Mouse (Mus musculus): Measurements from ENCODE around the gene Slc16a3.

The Slc16a3 gene

DNA sequence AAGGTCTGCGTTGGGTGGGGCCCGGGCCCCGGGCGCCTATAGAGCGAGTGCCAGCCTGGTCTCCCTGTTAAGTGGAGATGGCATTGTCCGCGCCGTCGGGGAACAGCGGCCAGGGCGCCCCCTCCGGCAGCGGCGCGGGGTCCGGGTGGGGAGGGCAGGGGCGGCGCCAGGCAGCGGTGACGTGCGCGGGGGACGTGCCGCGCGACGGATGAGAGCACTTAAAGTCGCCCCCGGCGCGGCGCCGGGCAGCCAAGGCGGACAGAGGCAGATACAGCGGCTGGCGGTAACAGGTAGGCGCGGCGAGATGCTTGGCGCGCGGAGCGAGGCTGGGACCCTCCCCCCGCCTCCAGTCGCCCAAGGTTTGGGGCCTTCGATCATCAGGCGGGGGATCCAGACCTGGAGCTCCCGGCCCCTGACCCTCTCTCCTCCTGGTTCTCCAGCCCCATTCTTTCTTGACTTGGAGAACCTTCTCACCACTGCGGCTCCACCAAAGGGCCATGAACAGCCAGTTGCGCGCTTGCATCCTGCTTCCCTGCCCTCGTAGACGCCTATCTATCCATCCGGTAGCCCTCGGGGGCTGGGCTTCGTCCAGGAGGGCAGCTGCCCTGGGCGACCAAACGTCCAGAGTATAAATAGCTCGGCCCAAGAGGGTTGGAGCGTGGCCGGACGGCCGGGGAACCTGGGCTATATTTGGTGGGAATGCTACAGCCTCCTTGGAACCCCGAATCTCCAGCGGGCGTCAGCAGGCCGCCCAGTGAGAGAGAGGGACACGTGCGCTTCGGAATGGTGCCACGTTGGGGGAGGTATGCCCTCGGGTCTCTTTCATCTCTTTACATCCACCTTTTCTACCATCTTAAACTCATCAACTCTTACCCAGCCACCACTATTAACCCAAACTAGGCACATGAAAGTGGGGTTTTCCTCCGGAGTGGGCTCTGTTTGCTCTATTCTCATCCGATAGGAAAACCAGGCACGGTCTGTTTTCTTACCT, 876 bp downstream of the Slc16a3 start:
- peak; percentile 58 for DNase-seq (ENCODE audit: low spot score)

DNA sequence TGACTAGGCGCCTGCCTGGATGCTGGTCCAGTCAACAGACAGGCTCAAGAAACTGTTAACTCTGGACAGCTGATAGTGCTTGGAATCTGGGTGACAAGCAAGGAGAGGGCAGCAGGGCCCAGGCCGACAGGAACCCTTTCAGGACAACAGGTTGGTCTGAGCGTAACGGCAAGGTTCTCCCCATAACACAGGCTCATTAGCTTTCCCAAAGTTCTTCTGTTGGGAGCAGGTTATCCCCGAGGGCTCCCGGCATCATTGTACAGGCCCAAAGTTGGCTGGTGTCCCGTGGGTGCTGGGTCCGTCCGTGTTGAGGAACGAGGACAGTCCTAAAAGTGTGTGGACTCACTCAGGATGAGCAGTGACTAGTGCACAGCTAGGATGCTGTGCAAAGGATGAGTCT, 1.6 kb downstream of the Slc16a3 start:
- DNase-seq (ENCODE audit: low spot score), result no peak

DNA sequence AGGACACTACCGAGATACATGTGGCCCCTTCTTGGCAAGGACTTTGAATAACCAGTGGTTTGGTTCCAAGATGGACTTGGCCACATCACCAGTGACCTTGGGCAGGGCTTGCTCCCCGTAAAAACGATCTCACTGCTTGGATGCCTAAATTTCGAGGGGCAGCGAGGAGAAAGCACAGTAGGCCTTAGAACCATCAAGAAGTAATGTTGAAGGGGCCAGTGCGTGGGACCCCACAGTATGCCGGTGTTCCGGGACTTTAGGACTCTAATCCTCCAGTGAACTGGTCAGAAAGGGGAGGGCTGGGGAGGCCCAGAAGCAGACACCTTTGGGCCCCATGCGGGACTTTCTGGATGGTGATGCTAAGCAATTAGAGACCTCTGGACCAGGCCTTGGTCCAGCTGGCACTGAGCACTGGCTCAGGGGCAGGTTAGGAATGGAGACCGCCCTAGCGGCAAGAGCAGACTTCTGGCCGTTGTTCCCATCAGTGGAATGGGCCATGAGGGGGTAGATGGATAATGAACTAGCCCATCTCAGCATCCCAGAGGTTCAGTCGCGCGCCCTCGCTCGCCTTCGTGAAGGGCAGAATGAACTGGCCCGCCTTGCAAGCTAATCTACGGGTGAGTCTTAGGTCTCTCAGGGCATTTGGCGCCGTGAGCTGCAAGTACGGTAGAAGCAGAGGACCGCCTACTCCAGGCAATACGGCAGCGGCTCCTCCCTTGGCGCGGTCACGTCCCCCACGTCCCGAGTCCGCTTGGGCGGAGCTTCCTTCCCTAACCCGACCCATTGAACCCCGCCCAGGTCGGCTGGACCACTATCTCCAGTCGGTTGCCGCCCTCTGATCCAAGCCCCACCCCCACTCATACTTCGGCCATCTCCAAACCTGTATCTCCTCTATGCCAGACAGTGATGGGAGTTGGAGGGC, 2.3 kb downstream of the Slc16a3 start:
- DNase-seq (ENCODE audit: low spot score), result peak; percentile 97

DNA sequence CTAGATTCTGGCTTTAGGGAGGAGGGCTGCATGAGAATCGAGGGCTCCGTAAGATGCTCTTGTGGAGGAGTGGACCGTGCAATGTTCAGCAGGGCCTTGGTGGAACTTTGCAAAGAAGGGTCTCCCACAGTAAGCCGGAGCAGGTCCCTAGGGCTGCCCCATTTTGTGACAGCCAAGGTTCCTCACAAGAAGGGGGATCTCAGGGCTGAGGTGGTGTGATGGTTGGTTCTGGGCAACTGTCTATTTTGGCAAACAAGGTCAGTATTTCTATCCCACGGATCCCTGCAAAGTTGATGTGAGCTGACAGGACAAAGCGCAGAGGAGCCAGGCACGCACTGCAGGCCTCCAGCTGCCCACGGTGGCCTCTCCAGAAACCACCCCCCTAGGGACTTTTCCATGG, 3.0 kb downstream of the Slc16a3 start:
- no peak for DNase-seq (ENCODE audit: low spot score)

DNA sequence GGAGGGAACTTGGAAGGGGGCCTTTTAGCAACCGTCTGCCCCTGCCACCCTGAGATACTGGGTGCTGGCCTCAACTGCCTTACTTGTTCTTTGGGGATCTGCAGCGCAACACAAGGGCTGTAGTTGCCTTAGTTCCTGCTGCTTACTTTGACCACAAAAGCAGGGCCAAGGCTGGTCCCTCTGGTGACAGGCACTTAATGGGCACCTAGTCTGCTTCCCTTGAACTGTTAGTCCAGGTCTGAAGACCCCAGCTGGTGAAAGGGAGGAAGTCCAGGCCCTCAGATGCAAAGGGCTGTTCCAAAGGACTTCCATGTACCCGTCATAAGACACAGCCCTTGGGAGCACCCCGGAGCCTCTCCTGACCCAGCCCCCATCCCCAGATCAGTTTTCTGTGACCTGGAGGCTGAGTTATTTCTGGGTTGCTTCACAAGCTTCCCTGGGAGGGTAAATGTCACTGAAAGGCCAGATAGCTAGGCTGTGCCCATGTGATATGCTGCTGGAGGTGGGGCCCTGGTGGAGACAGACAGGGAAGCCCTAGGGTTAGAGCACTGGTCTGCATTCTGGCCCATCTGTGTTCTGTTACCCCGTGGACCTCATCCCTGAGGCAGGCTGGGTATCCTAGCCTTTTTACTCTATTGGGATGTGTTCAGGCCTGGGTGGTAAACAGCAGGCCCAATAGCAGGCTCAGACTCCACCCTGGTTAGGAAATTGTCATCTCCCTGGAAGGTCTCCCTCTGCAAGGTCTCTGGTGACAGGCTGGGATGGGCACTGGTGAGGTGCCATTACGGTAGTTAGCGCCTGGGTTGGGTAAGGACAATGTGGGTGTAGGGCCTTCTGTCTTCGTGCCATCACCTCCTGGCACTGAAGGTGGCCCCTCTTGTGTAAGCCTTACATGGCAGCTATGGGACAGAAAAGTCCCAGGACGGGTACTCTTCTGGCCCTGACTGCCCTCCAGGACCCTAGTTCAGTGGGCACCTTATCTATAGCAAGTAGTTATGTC, 3.8 kb downstream of the Slc16a3 start:
- no peak for DNase-seq (ENCODE audit: low spot score)

DNA sequence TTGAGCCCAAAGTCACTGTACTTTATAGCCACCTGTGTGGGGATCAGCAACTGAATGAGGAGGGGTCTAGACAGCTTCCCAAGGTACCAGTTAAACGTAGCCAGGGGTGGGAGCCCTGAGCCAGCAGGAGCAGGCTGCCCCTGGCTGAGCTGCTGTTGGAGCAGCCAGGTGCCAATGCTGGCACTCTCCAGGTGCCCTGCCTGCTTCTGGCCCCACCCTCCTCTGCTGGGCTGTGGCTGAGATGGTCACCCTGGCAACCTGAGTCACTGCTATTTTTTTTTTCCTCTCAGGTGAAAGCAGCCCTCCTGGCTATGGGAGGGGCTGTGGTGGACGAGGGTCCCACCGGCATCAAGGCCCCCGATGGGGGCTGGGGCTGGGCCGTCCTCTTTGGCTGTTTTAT, 6.7 kb downstream of the Slc16a3 start:
- DNase-seq (ENCODE audit: low spot score), result no peak

DNA sequence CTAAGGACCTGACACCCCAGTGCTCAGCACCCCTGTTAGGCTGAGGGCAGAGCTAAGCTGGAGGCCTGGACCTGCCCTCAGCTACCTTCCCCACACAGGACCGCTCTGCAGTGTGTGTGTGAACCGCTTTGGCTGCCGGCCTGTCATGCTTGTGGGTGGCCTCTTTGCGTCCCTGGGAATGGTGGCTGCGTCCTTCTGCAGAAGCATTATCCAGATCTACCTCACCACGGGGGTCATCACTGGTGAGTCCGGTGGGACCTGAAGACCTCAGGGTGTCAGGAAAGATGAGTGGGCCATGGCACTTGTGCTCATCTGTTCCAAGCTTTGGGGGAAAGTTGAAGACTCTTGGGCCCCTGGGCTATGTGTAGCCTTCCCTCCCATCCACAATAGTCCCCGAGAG, 7.4 kb downstream of the Slc16a3 start:
- DNase-seq (ENCODE audit: low spot score), result no peak

DNA sequence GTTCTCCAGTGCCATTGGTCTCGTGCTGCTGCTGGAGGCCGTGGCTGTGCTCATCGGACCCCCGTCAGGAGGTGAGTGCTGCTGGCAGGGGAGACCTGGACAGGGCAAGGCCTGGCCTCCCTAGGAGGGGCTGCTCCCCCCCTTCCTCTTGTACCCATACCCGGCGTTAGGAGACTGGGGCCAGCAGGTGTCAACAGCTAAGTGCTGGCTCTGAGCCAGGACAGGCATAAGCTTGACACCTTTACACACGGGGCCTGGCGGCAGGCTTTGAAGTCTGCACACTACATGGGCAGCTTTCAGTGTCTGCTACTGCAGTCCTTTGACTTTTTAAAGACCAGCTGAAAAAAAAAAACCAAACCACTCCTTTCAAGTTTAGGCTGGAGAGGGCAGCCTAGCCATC, 8.8 kb downstream of the Slc16a3 start:
- no peak for DNase-seq (ENCODE audit: low spot score)

DNA sequence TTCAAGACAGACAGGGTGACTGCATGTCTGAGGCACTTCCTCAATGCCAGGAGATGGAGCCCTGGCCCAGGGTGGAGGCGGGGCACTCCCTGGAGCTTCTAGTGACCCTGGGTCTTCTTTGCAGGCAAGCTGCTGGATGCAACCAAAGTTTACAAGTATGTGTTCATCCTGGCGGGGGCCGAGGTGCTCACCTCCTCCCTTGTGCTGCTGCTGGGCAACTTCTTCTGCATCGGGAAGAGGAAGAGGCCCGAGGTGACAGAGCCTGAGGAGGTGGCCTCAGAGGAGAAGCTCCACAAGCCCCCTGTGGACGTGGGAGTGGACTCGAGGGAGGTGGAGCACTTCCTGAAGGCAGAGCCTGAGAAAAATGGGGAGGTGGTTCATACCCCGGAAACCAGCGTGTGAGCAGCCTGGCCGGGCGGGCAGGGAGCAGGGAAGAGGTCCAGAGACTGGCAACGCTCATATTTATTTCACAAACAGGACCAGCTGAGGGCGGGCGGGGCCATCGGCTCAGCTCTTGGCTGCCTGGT, 9.5 kb downstream of the Slc16a3 start:
- DNase-seq (ENCODE audit: low spot score), result no peak

DNA sequence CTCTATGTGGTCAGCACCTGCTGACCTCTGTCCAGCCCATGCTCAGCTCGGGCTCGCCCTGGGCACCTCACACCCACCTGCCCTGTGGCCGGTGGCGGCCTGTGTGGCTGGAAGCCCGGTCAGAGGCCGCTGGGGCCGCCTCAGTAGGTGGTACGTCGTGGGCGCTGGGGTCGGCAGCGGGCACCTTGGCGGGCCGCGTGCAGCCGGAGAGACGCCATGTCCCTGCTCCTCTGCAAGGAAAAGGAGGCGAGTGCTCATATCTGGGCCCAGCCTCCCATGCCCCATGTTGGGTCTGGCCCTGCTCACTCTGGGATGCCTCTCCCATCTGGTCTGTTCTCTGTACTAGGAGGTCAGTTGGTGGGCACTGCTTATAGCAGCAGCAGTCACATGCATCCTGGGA, 10.8 kb downstream of the Slc16a3 start:
- no peak for DNase-seq (ENCODE audit: low spot score)

DNA sequence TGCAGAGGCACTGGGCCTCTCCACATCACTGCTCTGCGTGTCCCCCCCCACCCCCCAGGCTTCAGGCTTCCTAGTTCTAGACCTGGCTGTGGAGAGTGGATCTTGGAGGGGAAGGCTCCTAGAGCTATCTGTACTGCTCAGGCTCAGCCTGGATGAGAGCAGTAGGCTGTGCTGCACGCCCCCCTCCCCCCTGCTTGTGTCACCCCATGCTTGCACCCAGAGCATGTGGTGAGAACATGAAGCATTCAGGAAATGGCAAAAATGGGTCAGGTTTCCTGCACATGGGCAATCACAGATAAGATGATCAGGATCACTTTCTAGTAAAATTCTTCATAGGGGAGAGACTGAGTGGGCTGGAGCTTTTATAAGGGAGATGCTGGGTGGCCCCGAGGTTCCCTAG, 11.3 kb downstream of the Slc16a3 start:
- no peak for DNase-seq (ENCODE audit: low spot score)

DNA sequence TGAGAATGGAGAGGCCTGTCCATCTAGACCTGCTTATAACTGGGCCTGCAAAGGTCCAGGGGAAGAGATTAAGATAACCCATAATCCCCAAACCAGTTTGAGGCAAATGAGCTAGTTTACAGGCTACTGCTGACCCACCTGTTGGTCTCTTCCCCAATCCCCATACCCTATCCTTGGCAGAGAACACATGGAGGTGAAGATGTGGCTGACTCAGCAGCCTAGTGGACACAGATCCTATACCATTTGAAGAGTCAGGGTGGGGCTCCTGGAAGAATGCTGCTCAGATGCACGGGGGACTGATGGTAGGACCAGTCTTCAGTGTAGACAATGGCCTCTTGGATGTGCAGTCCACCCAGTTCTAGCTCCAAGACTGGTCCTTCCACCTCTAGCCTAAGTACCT, 12.0 kb downstream of the Slc16a3 start:
- DNase-seq (ENCODE audit: low spot score), result no peak

DNA sequence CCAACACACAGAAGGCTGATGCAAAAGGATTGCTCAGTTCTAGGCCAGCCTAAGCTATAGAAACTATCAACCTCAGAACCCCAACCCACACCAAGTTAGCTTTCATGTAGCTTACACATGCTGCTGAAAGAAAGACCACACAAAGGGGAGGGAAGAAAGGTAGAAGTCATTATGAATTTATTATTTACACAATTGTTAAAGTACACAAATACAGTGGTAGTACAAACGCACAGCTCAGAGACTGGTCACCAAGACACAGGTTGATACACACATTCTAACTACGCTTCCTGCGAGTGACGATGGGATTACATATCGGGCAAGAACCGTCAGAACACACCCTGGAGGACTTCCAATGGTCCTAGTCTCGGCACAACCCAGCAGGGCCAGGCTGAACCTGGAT, 13.3 kb downstream of the Slc16a3 start:
- DNase-seq (ENCODE audit: low spot score), result no peak

DNA sequence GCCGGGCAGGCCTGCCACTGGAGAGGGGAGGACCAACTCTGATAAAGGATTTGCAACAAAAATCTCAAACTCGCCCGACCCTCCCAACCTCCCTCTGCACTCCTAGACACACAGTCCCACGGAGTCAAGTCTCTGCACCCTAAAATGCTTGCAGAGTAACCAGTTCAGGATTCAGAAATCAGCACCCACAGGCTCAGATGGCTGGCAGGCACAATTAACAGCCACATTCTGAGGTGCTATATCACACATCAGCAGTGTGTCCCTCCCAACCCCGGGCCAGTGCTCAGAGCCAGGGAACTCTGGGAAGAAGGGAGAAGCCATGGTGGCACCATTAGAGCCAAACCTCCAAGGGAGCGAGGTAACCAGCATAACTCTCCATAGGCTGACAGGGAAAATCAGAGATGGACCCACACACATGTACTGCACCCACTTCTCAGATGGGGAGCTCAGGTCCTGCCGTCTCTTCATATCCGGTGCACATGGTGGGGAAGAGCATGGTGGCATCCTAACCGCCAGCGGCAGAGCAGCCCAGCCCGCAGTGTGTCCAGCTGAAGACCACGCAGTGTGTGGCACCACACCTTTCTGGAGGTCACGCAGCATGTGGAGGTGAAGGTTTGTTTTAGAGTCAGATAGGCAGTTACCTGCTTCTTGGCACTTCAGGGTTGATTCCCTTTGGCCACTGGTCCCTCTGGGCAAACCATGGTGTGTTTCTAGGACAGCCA, 13.9 kb downstream of the Slc16a3 start:
- DNase-seq (ENCODE audit: low spot score), result no peak

DNA sequence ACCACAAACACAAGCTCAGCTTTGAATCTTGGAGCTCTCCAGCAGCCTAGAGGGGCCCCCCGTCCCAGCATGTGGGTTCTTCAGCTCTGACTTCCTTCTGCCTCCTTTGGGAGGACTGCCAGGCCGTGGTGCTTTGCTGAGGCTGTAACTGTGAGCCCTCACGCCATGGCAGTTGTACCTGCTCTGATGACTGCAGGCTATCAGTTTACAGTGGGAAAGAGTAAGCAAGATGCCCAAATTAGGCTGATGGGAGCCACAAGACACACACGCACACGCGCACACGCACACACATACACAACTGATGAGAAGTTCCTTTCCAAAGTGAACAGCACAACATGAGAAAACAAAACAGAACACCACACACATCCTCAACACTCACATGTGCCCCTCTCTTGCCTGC, 14.6 kb downstream of the Slc16a3 start:
- DNase-seq (ENCODE audit: low spot score), result no peak

DNA sequence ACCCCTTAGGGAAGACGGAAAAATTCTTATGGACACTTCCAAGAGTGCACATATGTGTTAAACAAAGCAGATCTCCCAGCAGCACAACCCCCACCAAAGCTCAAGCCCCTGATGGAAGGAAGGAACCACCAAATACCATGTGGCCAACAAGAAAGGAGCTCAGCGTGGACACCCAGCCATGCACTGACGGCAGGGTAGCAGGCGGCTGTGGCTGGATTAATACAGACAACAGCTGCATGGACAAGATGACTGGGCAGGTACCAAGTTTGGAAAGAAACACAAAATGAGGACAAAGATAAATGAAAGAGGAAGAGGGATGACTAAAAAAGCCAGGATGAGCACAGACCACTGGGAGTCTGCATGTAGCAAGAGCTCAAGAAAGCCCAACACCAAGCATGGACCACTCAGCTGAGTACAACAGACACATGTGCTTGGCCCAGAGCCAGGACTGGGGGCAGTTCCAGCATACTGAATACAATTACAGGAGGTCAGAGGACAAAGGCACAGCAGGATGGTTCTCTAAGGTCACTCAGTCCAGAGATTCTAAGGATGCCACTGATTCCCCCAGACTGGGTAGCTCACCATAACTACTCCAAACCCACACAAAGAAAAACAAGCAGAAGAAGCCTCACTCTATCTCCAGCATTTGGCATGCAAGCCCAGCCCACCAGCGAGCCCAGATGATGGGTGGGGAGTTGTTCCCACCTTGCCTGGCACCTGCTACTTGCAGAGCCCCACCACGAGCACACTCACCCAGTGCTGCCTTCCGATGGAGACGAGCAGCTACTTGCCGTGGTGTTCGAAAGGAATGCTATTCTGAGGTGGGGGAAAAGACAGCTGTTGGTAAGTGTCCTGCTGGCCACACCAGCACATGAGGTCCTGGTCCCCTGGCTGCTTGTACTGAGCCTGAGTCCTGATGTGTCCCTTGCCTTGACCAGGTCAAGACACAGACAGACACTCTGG, 16.2 kb downstream of the Slc16a3 start:
- DNase-seq (ENCODE audit: low spot score), result no peak

DNA sequence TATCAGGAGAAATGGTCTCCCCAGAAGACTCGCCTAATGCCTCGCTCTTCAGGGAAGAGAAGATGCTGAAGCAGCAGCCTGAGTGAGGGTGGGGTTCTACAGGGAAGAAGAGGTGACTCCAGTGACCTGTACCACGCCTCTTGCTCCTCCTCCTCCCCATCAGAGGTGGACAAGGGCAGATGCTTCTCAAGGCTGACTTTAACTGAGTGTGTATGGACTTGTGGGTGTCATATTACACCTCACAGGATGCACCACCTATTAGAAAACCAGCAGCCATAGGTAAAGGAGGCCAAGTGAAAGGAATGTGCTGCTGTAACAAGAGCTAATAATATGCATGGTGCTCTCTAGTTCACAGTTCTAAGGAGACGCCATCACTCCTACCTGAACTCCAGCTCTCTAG, 17.3 kb downstream of the Slc16a3 start:
- no peak for DNase-seq (ENCODE audit: low spot score)

DNA sequence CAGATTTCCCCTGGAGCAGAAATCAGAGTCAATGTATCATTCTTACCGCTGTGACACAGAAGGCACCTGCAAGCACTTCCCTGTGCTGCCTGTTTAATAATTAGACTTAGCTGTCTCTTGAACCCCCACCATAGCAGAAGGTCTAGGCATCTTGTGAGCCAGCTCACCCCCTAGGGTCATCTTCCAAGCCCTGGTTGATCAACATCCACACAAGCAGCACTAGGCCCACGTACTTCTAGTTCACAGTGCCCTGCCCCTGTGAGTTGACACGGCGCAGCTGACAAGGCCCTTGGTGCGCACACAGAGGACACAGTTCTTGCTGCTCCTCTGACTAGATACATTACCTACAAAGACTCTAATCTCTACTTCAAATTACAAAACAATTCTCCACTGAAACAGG, 21.5 kb downstream of the Slc16a3 start:
- DNase-seq (ENCODE audit: low spot score), result peak; percentile 68

DNA sequence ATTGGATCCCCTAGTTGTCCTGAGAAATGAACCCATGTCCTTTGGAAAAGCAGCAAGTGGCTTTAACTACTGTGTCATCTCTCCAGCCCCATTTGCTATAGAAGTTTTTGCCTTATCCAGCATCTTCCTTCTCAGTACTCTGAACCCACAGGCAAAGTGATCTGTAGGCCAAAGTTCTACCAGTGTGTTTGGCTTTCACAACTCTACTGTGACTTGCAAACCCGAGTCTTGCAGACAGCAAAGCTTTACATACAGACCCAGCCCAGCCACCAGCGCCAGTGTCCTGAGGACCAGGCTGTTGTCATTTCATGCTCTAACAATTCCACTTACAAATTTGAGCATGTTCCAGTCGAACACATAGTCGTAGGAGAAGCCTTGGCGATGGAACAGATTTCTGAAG, 23.0 kb downstream of the Slc16a3 start:
- peak; percentile 70 for DNase-seq (ENCODE audit: low spot score)

DNA sequence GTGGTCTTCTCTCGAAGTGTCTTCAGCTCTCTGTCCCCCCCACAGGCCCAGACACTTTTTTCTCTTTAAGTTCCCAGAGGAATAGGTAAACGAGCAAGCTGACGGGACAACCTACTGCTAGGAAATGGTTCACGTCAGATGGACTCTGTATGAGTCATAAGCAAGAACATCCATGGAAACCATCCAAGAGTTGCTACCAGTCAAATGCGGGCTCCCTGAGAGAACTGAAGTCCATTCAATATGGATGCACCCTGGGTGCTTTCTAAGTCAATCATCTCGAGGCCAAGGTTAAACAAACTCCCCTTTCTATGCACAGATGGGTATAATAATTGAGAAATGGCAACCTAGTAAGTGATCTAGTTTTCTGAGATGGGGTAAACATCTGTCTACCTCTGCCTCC, 25.0 kb downstream of the Slc16a3 start:
- no peak for DNase-seq (ENCODE audit: low spot score)

Data from yolk sac, embryonic 10.5 days (tissue).